Mouse (Mus musculus): ENCODE results near the gene Kcnq2.

DNA sequence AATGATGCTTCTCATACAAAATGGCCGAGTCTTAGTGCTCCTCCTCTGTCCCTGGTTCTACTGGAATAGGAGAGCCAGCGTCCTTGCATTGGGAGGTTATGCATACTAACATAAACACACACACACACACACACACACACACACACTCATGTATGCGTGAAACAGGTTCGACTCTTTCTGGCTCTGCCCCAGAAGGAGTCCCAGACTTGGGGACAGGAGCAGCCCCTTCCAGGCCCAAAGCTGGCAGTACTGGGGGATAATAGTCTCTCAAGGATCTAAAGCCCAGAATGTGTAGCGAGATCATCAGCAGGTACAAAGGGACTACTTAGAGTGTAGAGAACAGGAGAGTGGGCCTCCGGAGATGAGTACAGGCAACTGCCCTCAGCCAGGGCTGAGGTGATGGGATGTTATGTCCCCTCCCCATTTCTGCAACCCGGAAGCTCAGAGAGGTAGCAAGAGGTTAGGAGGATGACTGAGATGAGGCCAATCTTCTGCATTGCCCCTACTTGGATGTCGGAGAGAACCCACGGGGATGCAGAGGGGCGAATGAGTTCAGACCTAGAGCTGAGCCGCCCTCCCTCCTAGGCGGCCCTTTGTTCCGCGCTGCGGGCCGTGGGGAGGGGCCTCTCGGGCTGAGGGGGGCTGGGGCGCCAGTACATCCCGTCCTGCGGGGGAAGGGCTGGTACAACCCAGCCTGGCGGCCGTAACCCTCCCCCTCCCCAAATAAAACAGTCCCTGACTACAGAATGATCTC lies 1.1 kb downstream of the Kcnq2 start:
- TF ChIP-seq CTCF (IDR thresholded peaks at IDR 0.05; ENCODE audit: control insufficient read depth, insufficient read depth, insufficient read length) (no peak), USF1 (IDR thresholded peaks at IDR 0.05; ENCODE audit: low read depth) (no peak), MAX (IDR thresholded peaks at IDR 0.05) (no peak)
